Mouse (Mus musculus): ENCODE data around the gene Gm14744.
"Not testable (repeated sequence)": the region's sequence is repeated elsewhere in the genome, so short reads cannot be mapped to it uniquely, and the experiment has no call there.

The Gm14744 gene

DNA sequence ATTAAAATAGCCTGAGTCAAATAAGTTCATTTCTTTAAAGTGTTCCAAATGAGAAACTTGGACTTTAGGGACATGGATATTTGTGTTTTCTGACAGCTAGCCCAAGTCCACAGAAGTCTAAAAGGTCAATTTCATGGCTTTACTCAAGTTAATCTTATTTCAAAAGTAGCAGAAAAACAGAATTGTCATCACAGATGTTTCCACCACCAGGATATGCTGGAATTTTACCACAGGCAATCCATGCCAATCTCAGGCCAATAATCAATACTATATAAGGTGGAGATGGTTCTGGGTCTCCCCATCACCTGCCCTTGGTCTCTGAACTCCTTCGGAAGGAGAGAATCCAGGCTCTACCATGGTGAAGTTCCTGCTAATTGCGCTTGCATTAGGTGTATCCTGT is at the start of gene Gm14744:
Gene Gm14744, plus strand, starts transcription at position 301 of the 400 bp plus-strand sequence.
- DNase-seq (ENCODE audit: low spot score in 2 of 2): not testable (repeated sequence)

DNA sequence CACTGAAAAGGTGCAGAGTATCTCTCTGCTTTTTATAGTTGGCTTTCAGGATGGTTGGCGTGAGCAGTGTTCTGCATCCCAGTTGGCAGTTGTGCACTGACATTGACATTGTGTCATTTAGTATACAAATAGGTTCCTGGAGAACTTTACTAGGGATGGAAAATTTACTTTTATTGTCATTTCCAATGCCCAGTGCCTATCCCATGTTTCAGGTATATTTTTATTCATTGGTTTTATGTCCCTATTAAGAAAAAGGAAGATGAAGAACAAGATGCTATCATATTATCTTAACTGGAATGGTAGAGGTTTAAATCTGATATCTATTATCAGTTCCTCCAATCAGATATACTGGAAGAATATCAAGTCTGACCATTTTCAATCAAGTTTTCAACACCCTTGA is 11.0 kb upstream of the Gm14744 start, which contains the start of gene Pbsn:
Gene Pbsn, minus strand, starts transcription at position 101 of the 400 bp plus-strand sequence.
- no peak for DNase-seq (ENCODE audit: low spot score in 2 of 2)

DNA sequence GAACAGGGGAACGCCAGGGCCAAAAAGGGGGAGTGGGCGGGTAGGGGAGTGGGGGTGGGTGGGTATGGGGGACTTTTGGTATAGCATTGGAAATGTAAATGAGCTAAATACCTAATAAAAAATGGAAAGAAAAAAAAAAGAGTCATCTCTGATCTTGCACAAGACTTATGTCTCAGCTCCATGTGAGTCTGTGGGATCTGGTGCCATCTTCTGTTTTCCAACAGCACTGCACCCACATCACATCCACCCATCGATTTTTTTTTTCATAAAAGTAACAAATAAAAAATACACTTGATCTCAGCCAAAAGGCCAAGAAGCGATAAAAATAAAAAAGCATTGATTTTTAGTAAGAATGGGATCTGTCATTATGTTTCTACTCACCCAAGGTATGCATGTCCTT is 15.5 kb downstream of the Gm14744 start:
- not testable (repeated sequence) for DNase-seq (ENCODE audit: low spot score in 2 of 2)
